Mouse (Mus musculus): ENCODE measurements around the gene Traf1.

The Traf1 gene

GRCm38 (mm10) chr2:34961481-34962036 is at the start of gene Traf1:
Traf1 (minus strand) TSS chr2:34961772.
- in situ Hi-C loops (cut with MboI; ENCODE audit: unreplicated experiment in 2 of 2) = loop anchor here (5.0 to 25.0 kb wide), 4 partner anchors 59 to 189 kb away; partner anchors contain the start of genes Cutal (in 2 of the 2), Psmd5 (in 2 of the 2) and Hspa5 (in 1 of the 2)

- in situ Hi-C loops (cut with MboI; ENCODE audit: unreplicated experiment in 2 of 2) = no loop called here
Measured at GRCm38 (mm10) chr2:34998956-34999355, 37.4 kb upstream of the Traf1 start.

- in situ Hi-C loops (cut with MboI; ENCODE audit: unreplicated experiment in 2 of 2) = no loop called here
Measured at GRCm38 (mm10) chr2:34996506-34996905, 34.9 kb upstream of the Traf1 start.

DNA sequence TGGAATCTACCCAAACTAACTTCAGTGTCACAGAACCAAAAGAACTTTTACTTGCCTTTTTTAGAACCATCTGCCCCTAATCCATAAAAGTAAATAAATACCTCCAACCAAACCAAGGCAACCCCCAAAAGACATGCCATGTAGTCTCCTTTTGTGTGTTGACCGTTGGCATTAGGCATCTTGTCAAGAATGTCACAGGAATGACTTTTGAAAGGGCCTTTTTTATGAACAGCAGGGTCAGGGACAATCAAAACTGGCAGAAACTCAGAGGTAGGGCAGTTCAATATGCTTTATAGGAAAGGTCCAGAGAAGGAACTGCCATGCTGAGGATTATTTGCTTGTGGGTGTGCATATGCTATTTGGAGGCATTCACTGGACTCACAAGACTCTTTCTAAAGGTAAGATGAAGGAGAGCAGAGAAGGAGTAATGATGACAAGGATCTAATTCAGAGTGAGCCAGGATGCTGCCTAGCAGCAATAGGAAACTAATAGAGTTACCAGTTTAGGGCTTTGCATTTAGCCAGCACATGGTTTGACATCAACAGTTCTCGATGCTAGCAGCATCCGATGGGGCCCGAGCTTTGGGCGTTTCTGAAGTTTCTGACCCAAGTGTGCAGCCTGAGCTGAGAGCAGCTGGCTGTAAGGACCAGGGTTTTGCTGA is 32.3 kb upstream of the Traf1 start:
- in situ Hi-C loops (cut with MboI; ENCODE audit: unreplicated experiment in 2 of 2) = no loop called here

- in situ Hi-C loops (cut with MboI; ENCODE audit: unreplicated experiment in 2 of 2) = no loop called here
Measured at GRCm38 (mm10) chr2:34992729-34993695, 31.4 kb upstream of the Traf1 start.

DNA sequence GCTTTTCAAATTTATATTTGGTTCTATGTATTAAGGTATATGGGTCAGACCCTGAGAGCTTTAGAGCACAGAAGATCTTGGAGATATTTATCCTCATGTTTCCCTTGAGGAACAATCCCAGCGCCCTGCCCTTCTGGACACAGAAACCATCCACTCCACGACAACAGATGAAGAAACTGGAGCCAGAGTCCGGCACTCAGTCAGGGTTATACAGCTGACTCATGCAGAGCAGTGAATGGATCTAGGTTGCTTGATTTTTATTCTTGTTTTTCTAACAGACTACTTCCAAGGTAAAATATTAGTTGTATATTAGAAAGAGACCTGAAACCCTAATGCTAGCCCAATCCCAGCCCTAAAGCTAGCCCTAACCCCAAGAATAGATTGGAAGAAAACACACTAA is 30.4 kb upstream of the Traf1 start:
- in situ Hi-C loops (cut with MboI; ENCODE audit: unreplicated experiment in 2 of 2) = no loop called here

DNA sequence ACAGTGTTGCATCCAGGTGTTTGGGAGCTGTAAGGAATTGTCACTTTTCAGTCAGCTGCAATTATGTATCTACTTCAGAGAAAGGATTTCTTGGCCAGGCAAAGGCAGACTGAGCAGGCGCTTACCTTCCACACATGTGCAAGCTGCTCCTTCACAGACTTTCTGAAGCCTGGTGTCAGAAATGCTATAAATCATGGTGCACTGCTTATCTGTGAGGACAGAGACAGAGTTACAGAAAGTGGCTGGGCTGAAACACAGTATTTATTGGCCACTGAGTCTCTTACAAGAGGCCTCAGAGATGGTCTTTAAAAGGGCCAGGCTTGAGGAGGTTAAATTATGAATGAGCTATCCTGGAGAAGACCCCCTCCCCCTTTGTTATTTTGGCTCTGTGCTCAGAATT is 28.2 kb upstream of the Traf1 start:
- in situ Hi-C loops (cut with MboI; ENCODE audit: unreplicated experiment in 2 of 2) = no loop called here

DNA sequence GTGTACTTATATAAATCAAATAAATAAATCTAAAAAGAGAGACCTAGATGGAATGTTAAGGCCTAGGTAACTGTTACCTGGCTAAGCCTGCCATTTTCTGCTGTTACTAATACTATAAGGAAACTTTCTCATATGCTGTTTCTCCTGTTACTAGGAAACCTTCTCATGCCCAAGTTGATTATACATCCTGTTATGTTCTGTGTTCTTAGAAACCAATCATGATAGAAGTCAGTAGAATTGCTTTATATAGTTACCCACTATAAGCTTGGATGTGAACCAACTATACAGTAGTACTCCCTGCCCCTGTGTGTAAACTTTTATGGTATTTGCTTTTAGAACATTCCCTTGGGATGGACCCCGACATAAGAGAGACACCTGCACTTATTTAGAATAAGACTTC is 26.0 kb upstream of the Traf1 start:
- in situ Hi-C loops (cut with MboI; ENCODE audit: unreplicated experiment in 2 of 2) = no loop called here

DNA sequence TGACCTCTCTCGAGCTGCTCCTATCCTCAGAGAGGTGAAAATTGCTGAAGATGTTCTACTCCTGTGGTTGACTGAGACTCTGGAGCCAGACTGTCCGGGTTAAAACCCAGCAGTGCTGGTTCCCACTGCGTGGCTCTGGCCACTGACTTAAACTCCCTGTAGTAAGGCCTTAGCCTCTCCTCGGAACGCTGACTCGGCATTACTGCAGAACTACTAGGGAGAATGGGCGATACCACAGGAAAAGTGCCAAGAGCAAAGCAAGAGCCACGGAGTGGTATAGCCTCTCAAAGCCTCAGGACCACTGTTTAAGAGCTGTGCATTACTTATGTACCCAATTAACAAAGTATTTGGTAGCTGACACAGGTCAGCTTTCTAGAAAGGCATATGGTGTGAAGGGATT is 23.3 kb upstream of the Traf1 start:
- in situ Hi-C loops (cut with MboI; ENCODE audit: unreplicated experiment in 2 of 2) = no loop called here

DNA sequence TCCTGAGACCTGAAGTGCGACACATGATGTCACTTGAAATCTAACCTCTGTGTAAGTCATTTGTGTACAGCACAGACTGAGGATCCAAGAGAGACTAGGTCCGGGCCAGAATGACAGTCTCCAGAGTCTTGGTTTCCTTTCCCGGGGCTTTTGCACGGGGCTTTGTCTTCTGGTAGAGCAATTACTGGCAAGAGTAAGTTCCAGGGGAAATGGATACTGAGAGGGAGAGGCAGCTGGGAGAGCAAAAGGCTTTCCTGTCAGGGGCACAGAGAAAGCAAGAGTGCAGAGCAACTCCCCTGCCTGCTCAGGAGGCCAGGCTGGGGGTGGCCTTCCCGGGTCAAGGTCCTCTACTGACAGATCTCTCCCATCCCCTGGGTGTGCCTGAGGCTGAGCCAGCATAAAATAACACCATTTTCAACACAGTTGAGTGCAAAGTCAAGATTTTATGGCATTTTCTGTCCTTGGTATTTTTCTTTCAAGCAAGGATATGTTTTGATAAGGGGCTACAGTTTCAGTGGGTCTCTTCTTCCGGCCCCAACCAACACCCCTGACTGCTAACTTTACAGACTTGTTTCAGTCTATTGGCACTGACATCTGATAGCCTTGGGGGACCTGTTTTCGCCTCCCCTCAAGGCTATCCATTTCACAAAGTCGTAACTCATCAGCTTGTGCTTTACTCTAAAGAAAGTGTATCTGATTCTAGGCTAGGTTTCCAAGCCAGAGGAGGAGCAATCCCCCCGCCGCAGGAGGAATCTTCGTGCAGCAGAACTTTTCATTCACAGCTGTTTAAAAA is 21.5 kb upstream of the Traf1 start:
- in situ Hi-C loops (cut with MboI; ENCODE audit: unreplicated experiment in 2 of 2) = no loop called here

DNA sequence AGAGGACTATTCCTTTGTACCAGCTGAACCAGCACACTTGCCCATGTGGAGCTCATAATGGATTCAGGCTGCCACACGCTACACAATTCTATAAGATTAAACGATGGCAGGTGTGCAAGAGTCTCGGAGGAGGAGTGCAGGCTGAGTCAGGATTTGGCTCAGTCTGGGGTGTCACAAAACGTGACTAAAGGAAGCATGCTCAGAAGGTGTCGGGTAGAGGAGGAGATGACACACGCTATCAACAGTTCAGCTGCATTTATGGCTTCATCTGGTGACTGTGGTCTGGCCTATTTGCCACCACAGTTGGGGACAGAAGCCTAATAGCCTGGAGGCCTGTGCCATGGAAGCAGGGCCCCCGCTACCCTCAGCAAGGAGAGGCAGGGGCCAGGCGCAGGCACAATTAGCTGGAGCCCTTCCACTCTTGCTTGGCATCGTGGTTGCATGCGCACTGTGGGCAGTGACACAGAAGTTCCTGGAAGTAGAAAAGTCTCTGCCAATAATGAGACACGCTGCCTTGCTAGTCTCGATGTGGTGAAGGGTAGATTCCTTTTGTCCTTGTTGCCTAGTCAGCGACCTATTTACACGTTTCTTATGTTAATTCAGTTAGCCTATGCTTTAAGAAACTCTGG is 20.6 kb upstream of the Traf1 start:
- in situ Hi-C loops (cut with MboI; ENCODE audit: unreplicated experiment in 2 of 2) = no loop called here

DNA sequence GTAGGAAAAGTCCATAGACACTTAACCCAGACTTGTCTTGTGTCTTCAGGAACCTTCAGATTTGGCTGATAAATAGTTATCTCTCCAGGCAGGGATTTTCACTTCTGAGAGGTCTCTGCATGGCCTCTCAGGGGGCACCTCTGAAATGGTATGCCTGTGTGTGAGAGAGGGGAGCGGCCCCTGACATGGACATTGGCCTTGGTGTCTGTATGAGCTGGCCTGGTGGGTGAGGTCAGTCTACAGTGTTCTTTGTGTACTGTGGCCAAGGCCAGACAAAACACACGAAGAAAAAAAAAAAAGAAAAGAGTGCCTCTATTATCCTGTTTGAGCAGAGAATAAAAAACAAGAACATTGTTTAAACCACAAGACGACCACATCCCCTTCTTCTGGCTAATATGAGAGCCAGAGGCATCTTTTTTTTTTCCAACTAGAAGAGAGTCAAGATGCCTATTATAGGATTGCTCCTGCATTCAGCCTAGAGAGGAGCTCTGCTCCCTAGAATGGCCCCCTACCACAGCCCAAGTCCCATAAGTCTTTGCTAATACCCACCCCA is 18.0 kb upstream of the Traf1 start:
- in situ Hi-C loops (cut with MboI; ENCODE audit: unreplicated experiment in 2 of 2) = loop anchor here (10.0 kb wide), 2 partner anchors 125 to 135 kb away; partner anchors contain the start of genes AI182371 (in 1 of the 2) and Cntrl (in 1 of the 2)

- in situ Hi-C loops (cut with MboI; ENCODE audit: unreplicated experiment in 2 of 2) = loop anchor here (10.0 kb wide), 2 partner anchors 127 to 133 kb away; partner anchors contain the start of genes AI182371 (in 1 of the 2) and Cntrl (in 1 of the 2)
Measured at GRCm38 (mm10) chr2:34978226-34978625, 16.7 kb upstream of the Traf1 start.

- in situ Hi-C loops (cut with MboI; ENCODE audit: unreplicated experiment in 2 of 2) = loop anchor here (10.0 kb wide), 2 partner anchors 128 to 132 kb away; partner anchors contain the start of genes AI182371 (in 1 of the 2) and Cntrl (in 1 of the 2)
Measured at GRCm38 (mm10) chr2:34976945-34977658, 15.5 kb upstream of the Traf1 start.

GRCm38 (mm10) chr2:34976447-34976846 is 14.9 kb upstream of the Traf1 start:
- in situ Hi-C loops (cut with MboI; ENCODE audit: unreplicated experiment in 2 of 2) = loop anchor here (10.0 kb wide), 2 partner anchors 128 to 132 kb away; partner anchors contain the start of genes AI182371 (in 1 of the 2) and Cntrl (in 1 of the 2)

- in situ Hi-C loops (cut with MboI; ENCODE audit: unreplicated experiment in 2 of 2) = loop anchor here (10.0 to 25.0 kb wide), 3 partner anchors 111 to 132 kb away; partner anchors contain the start of genes AI182371 (in 1 of the 2), Cntrl (in 1 of the 2), Cutal (in 1 of the 2) and Psmd5 (in 1 of the 2)
Measured at GRCm38 (mm10) chr2:34973087-34973486, 11.5 kb upstream of the Traf1 start.

GRCm38 (mm10) chr2:34971080-34971888 is 9.7 kb upstream of the Traf1 start:
- in situ Hi-C loops (cut with MboI; ENCODE audit: unreplicated experiment in 2 of 2) = loop anchor here (10.0 to 25.0 kb wide), 3 partner anchors 109 to 134 kb away; partner anchors contain the start of genes AI182371 (in 1 of the 2), Cntrl (in 1 of the 2), Cutal (in 1 of the 2) and Psmd5 (in 1 of the 2)

Measured in v-Abl transformed pro-B cells (cell line).